Mouse (Mus musculus): ENCODE results near the gene Stn1. TPM values are rescaled to one million over a fixed set of nuclear protein-coding genes. Genes with fewer than 3 reads are reported as not detected.

Gene Stn1
- polyA plus RNA-seq, 2 experiments, result 39.1 to 53.6 TPM

GRCm38 (mm10) chr19:47452211-47452610, 85.1 kb downstream of the Stn1 start:
- ATAC-seq (ENCODE audit: low FRiP score, low read depth) (no peak), DNase-seq (ENCODE audit: low spot score) (no peak)
- H3K27ac ChIP-seq (replicated peaks; ENCODE audit: low read depth, low read length), result no peak overlapping the region
- no peak for TF ChIP-seq POLR2A (IDR thresholded peaks at IDR 0.05; ENCODE audit: borderline replicate concordance, extremely low read depth, insufficient read depth, insufficient read length)
- no peaks in the 10 kb centered on the region for H3K36me3 ChIP-seq (ENCODE audit: control insufficient read depth, insufficient read depth, low read length)
- H3K9ac ChIP-seq (ENCODE audit: low read depth, low read length, severe bottlenecking), result no peak overlapping the region
- no peaks in the 10 kb centered on the region for H3K9me3 ChIP-seq (ENCODE audit: control insufficient read depth, low read length)
- H3K4me3 ChIP-seq (replicated peaks; ENCODE audit: low read length), result no peak overlapping the region
- H3K4me2 ChIP-seq (replicated peaks; ENCODE audit: low read depth, low read length, severe bottlenecking), result no peak overlapping the region
- H3K4me1 ChIP-seq (ENCODE audit: control insufficient read depth, insufficient read depth, low read length), result peaks cover 45% of the 10 kb centered on the region
- no peaks in the 10 kb centered on the region for H3K27me3 ChIP-seq (ENCODE audit: control insufficient read depth, insufficient read depth, low read length)
- WGBS, result 84% methylated on average over 7 of the region's 7 CpGs

DNA sequence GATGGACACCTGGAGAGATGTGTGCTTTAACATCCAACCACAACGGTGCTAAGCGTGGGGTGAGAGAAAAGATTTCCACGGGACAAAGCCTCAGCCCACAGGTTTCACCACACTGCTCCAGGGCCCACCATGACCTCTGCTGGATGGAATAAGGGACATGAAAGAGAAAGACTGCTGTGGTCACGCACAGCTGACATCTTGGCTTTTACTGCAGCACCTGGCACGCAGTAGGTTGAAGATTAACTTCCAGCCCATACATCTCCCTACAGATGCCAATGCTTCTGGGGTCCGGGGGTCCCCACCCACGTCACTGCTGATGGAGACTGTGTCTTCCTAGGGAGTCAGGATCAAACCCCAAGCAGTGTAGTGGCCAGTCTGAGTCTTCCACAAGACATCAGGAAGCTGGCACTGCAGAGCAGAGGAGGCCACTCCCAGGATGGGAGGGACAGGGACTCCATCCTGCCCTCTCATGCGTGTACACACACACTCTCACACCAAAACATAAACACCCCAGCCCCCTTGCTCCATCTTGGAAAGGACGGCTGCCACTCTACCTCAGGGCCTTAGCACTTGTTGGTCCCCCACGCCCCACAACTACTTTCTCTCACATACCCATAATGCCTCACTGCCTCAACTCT, 85.7 kb downstream of the Stn1 start:
- DNase-seq (ENCODE audit: low spot score) (no peak), ATAC-seq (ENCODE audit: low FRiP score, low read depth) (no peak)
- no peak overlapping the region for H3K4me2 ChIP-seq (replicated peaks; ENCODE audit: low read depth, low read length, severe bottlenecking)
- TF ChIP-seq POLR2A (IDR thresholded peaks at IDR 0.05; ENCODE audit: borderline replicate concordance, extremely low read depth, insufficient read depth, insufficient read length), result no peak
- H3K27me3 ChIP-seq (ENCODE audit: control insufficient read depth, insufficient read depth, low read length), result no peaks in the 10 kb centered on the region
- no peaks in the 10 kb centered on the region for H3K36me3 ChIP-seq (ENCODE audit: control insufficient read depth, insufficient read depth, low read length)
- no peak overlapping the region for H3K4me3 ChIP-seq (replicated peaks; ENCODE audit: low read length)
- no peak overlapping the region for H3K9ac ChIP-seq (ENCODE audit: low read depth, low read length, severe bottlenecking)
- WGBS, result 64% methylated on average over 10 of the region's 10 CpGs
- no peaks in the 10 kb centered on the region for H3K9me3 ChIP-seq (ENCODE audit: control insufficient read depth, low read length)
- no peak overlapping the region for H3K27ac ChIP-seq (replicated peaks; ENCODE audit: low read depth, low read length)
- peaks cover 51% of the 10 kb centered on the region for H3K4me1 ChIP-seq (ENCODE audit: control insufficient read depth, insufficient read depth, low read length)

Other genes with a start within 250 kb of the Stn1 start
- gene Sh3pxd2a, start 73.1 kb downstream of the Stn1 start, polyA plus RNA-seq (2012; rRNA removed), result 61.7 and 66.8 TPM in 2 replicates
- 17.1 and 19.8 TPM in 2 replicates for gene Sh3pxd2a, start 73.1 kb downstream of the Stn1 start, polyA plus RNA-seq (2014; fragmentation: Nextera tagmentation; extraction: Ambion mirVana)
- 27.6 and 40.0 TPM in 2 replicates for gene Slk, start 42.2 kb upstream of the Stn1 start, polyA plus RNA-seq (2012; rRNA removed)
- 19.2 and 22.0 TPM in 2 replicates for gene Slk, start 42.2 kb upstream of the Stn1 start, polyA plus RNA-seq (2014; fragmentation: Nextera tagmentation; extraction: Ambion mirVana)
- 33.8 and 35.3 TPM in 2 replicates for gene Col17a1, start 154.6 kb upstream of the Stn1 start, polyA plus RNA-seq (2012; rRNA removed)
- gene Col17a1, start 154.6 kb upstream of the Stn1 start, polyA plus RNA-seq (2014; fragmentation: Nextera tagmentation; extraction: Ambion mirVana), result 29.7 and 31.1 TPM in 2 replicates
- gene Sfr1, start 194.2 kb upstream of the Stn1 start, polyA plus RNA-seq (2012; rRNA removed), result 163 and 176 TPM in 2 replicates
- gene Sfr1, start 194.2 kb upstream of the Stn1 start, polyA plus RNA-seq (2014; fragmentation: Nextera tagmentation; extraction: Ambion mirVana), result 306 and 319 TPM in 2 replicates